Mouse (Mus musculus): ENCODE data around the gene Slitrk1. TPM values are rescaled to one million over a fixed set of nuclear protein-coding genes. Genes with fewer than 3 reads are reported as not detected.

Gene Slitrk1
- polyA plus RNA-seq, 1 experiment: 34.6 TPM

DNA sequence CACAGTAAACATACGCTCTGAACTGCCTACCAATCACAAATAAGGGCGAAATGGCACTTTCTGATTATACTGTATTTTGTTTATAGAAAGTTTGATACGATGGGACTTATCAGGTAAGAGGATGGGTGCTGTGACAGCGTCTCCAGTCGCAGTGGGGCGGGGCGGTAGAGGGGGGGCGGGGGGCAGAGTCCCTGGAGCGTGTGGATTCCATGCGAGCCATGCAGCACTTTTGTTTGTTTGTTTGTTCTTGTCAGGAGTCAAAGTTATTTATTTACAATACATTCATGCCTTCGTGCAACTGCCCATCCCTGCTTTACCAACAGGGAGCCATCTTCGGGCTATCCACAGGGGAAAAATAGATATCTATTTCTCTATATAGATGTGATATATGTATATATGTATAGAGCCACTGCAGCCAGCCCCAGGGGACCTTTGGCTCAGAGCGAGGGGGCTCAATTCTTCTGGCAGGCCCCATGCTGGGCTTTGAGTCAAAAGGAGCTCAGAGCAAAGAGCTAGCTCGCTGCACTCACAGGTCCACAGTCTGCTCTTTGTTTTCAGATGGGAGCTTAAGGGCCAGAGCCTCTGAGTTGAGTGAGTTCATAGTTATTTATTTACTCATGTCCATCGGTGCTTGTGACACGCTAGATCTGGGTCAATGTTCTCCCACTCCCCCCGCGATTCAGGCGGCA is 3.4 kb downstream of the Slitrk1 start:
- TF ChIP-seq CTCF (IDR thresholded peaks at IDR 0.05; ENCODE audit: borderline replicate concordance, insufficient read depth, low read depth, low read length) (no peak), POLR2A (IDR thresholded peaks at IDR 0.05; ENCODE audit: borderline replicate concordance, insufficient read depth, low read length) (no peak)
- H3K4me1 ChIP-seq (ENCODE audit: control insufficient read depth, insufficient read depth, low read length): no peaks in the 10 kb centered on the region
- WGBS: 11% methylated on average over 19 of the region's 19 CpGs
- H3K27ac ChIP-seq (ENCODE audit: insufficient read depth, low read length): peak overlapping the region; percentile 58
- no peaks in the 10 kb centered on the region for H3K27me3 ChIP-seq (ENCODE audit: control insufficient read depth, insufficient read depth, low read length)
- peak overlapping the region; percentile 70 for H3K4me3 ChIP-seq (replicated peaks; ENCODE audit: insufficient read depth, low read depth, low read length)
- no peak for DNase-seq

DNA sequence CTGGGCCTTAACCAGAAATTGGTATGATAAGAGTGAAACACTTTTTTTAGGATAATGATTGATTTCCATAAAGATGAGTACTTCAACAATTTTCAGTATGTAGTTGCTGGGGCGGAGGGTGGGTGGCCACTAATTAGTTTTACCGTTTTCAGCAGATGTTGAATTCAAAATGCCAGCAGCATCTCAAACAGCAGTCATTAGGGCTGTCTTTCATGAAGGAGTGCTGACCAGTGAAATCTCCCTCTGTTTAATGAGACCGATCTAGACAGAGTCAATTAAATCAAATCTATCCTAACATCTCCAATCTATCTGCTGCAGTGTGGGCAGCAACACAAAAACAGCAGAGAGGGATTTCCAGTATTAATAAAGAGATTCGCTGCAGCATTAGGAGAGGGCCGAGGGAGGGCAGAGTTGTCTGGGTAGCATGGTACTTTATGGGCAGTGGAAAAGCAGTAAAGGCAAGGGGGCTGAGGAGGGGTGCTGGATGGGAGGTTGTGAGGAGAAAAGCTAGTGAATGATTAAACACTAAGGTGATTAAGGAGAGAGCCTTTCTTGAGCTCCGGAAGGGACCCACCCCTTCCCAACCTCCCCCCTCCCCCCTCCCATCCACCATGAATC is 4.5 kb downstream of the Slitrk1 start:
- 18% methylated on average over 6 of the region's 6 CpGs for WGBS
- peak; percentile 30 to 37 for DNase-seq

DNA sequence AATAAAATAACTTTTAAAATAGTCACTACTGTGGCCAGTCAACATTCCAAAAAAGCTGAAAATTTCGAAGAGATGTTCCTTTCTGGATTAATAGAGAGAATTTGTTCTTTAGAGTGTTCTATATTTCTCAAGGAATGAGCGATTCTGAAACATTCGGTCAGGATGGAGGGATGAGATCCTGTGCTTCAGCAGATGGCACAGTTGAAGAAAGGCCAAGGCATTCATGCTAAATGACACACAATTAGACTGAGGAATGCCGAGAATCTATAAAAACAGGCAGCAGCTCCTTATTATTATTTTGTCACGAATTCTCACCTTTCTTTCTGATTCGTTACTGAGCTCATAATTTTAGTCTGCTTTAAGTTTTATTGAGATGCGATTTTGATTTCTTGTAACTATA is 15.4 kb downstream of the Slitrk1 start:
- H3K27me3 ChIP-seq (ENCODE audit: control insufficient read depth, insufficient read depth, low read length): no peaks in the 10 kb centered on the region
- 16% methylated on average over 7 of the region's 7 CpGs for WGBS
- H3K27ac ChIP-seq (ENCODE audit: insufficient read depth, low read length): no peak overlapping the region
- no peak overlapping the region for H3K4me3 ChIP-seq (replicated peaks; ENCODE audit: insufficient read depth, low read depth, low read length)
- TF ChIP-seq CTCF (IDR thresholded peaks at IDR 0.05; ENCODE audit: borderline replicate concordance, insufficient read depth, low read depth, low read length) (no peak), POLR2A (IDR thresholded peaks at IDR 0.05; ENCODE audit: borderline replicate concordance, insufficient read depth, low read length) (no peak)
- H3K4me1 ChIP-seq (ENCODE audit: control insufficient read depth, insufficient read depth, low read length): peaks cover 2% of the 10 kb centered on the region
- peak; percentile 47 to 83 for DNase-seq

More for the DNA sequence above, 4.5 kb downstream of the Slitrk1 start:
- H3K4me3 ChIP-seq (replicated peaks; ENCODE audit: insufficient read depth, low read depth, low read length): peak overlapping the region; percentile 47
- no peaks in the 10 kb centered on the region for H3K27me3 ChIP-seq (ENCODE audit: control insufficient read depth, insufficient read depth, low read length)
- no peak for TF ChIP-seq POLR2A (IDR thresholded peaks at IDR 0.05; ENCODE audit: borderline replicate concordance, insufficient read depth, low read length)
- TF ChIP-seq CTCF (IDR thresholded peaks at IDR 0.05; ENCODE audit: borderline replicate concordance, insufficient read depth, low read depth, low read length): 0 out of 2 replicates have a peak, but pooled peaks have one; percentile 10
- H3K27ac ChIP-seq (ENCODE audit: insufficient read depth, low read length): peak overlapping the region; percentile 65; the same call in 1 of the 2 replicates
- no peaks in the 10 kb centered on the region for H3K4me1 ChIP-seq (ENCODE audit: control insufficient read depth, insufficient read depth, low read length)

GRCm38 (mm10) chr14:108895456-108895855 is 18.5 kb downstream of the Slitrk1 start:
- no peak overlapping the region for H3K27ac ChIP-seq (ENCODE audit: insufficient read depth, low read length)
- H3K4me3 ChIP-seq (replicated peaks; ENCODE audit: insufficient read depth, low read depth, low read length): no peak overlapping the region
- no peaks in the 10 kb centered on the region; the same call in none of the 2 replicates for H3K4me1 ChIP-seq (ENCODE audit: control insufficient read depth, insufficient read depth, low read length)
- DNase-seq: peak; percentile 42 to 81
- no peak for TF ChIP-seq POLR2A (IDR thresholded peaks at IDR 0.05; ENCODE audit: borderline replicate concordance, insufficient read depth, low read length)
- TF ChIP-seq CTCF (IDR thresholded peaks at IDR 0.05; ENCODE audit: borderline replicate concordance, insufficient read depth, low read depth, low read length): no peak
- no peaks in the 10 kb centered on the region for H3K27me3 ChIP-seq (ENCODE audit: control insufficient read depth, insufficient read depth, low read length)
- WGBS: 8% methylated on average over 2 of the region's 2 CpGs

DNA sequence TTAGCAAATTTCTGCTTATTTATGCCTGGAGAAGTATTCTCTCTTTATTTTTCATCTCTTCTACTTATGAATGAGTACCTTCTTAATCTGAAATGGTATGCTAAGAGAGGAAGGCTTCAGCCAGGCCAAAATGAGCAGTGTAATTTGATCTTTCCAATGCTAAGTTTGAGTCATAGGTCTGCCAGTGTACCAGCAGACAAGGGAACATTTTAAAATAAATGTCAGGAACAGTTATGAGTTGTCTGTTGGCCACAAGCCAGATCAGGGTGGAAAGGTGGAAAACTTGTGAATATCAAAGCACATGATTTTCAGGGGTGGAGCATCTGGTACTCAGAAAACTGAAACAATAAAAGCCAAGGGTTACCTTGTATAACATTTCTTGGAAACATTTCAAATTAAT is 46.1 kb downstream of the Slitrk1 start:
- Histone ChIP-seq H3K27ac (ENCODE audit: insufficient read depth, low read length) (no peak overlapping the region), H3K4me1 (ENCODE audit: control insufficient read depth, insufficient read depth, low read length) (no peaks in the 10 kb centered on the region), H3K27me3 (ENCODE audit: control insufficient read depth, insufficient read depth, low read length) (no peaks in the 10 kb centered on the region), H3K4me3 (replicated peaks; ENCODE audit: insufficient read depth, low read depth, low read length) (no peak overlapping the region)
- no peak for TF ChIP-seq CTCF (IDR thresholded peaks at IDR 0.05; ENCODE audit: borderline replicate concordance, insufficient read depth, low read depth, low read length)
- TF ChIP-seq POLR2A (IDR thresholded peaks at IDR 0.05; ENCODE audit: borderline replicate concordance, insufficient read depth, low read length): no peak
- DNase-seq: peak in 1 of 2 experiments; percentile 28

GRCm38 (mm10) chr14:108864631-108865030 is 49.3 kb downstream of the Slitrk1 start:
- H3K4me1 ChIP-seq (ENCODE audit: control insufficient read depth, insufficient read depth, low read length): no peaks in the 10 kb centered on the region
- no peak for DNase-seq
- no peaks in the 10 kb centered on the region for H3K27me3 ChIP-seq (ENCODE audit: control insufficient read depth, insufficient read depth, low read length)
- TF ChIP-seq POLR2A (IDR thresholded peaks at IDR 0.05; ENCODE audit: borderline replicate concordance, insufficient read depth, low read length): no peak
- no peak for TF ChIP-seq CTCF (IDR thresholded peaks at IDR 0.05; ENCODE audit: borderline replicate concordance, insufficient read depth, low read depth, low read length)
- no peak overlapping the region for H3K4me3 ChIP-seq (replicated peaks; ENCODE audit: insufficient read depth, low read depth, low read length)
- H3K27ac ChIP-seq (ENCODE audit: insufficient read depth, low read length): no peak overlapping the region

DNA sequence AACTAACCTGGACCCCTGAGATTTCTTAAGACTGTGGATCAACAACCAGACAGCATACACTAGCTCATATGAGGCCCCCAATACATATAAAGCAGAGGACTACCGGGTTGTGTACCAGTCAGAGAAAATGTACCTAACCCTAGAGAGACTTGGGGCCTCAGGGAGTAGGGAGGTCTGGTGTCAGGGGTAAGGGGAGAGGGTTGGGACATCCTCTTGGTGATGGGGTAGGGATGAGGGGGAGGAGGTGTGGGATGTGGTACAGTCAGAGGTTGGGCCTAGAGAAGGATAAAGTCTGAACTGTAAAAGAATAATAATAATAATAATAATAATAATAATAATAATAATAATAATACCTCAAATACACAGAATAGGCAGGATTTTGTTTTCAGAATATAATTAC is 54.6 kb downstream of the Slitrk1 start:
- Histone ChIP-seq H3K4me1 (ENCODE audit: control insufficient read depth, insufficient read depth, low read length) (no peaks in the 10 kb centered on the region), H3K4me3 (replicated peaks; ENCODE audit: insufficient read depth, low read depth, low read length) (no peak overlapping the region), H3K27me3 (ENCODE audit: control insufficient read depth, insufficient read depth, low read length) (no peaks in the 10 kb centered on the region), H3K27ac (ENCODE audit: insufficient read depth, low read length) (no peak overlapping the region)
- DNase-seq: no peak
- TF ChIP-seq POLR2A (IDR thresholded peaks at IDR 0.05; ENCODE audit: borderline replicate concordance, insufficient read depth, low read length) (no peak), CTCF (IDR thresholded peaks at IDR 0.05; ENCODE audit: borderline replicate concordance, insufficient read depth, low read depth, low read length) (no peak)
- 92% methylated on average over 1 of the region's 1 CpGs for WGBS
